Mouse (Mus musculus) NIH3T3 (cell line): ENCODE results near the gene Kpna2.
"Not testable (repeated sequence)": the region's sequence is repeated elsewhere in the genome, so short reads cannot be mapped to it uniquely, and the experiment has no call there.

Experiments used
- DNase-seq: peaks from one replicate; pipeline ENCODE4 v3.0.0-alpha.2; 2012; ENCODE audit warnings: low read depth

Kpna2 gene

GRCm38 (mm10) chr11:106999151-106999948 lies at the start of gene Kpna2:
Kpna2 (minus strand) TSS chr11:106999541.
- peak; percentile 97 for DNase-seq

DNA sequence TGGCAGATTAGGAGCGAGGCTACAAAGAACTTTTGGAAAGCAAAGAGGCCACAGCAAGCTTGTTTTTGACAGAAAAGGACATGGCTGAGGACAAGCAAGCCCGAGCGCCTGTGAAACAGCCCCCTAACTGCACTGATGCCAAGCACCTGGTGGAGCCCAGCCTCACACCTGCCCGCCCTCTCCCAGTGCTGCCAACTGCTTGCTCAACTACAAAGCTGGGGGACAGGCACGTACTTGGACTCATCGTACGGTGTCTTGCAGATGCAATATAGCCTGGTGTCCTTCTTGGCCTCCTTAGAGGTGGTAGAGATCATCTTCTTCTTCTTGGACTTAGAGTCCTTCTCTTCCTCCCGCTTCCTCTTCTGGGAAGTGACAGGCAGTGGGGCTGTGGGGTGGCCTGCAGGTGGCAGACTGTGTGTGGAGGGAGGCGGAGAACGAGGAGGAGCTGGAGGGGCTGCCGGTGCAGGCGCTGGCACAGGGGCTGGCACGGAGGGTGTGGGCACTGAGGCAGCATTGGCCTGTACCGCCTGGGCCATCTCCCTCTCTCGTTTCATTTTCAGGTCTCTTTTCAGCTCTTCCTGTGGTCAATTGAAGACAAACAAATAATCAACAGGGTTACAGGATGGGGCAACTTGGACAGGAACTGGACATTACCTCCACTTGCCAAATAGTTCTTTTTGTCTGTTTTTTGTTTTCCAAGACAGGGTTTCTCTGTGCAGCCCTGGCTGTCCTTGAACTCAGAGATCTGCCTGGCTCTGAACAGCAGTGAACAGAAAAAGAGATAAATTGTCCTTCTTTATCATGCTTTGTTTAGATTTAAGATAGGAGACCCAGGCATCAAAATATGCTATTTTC lies 47.7 kb upstream of the Kpna2 start:
- DNase-seq, result no peak

DNA sequence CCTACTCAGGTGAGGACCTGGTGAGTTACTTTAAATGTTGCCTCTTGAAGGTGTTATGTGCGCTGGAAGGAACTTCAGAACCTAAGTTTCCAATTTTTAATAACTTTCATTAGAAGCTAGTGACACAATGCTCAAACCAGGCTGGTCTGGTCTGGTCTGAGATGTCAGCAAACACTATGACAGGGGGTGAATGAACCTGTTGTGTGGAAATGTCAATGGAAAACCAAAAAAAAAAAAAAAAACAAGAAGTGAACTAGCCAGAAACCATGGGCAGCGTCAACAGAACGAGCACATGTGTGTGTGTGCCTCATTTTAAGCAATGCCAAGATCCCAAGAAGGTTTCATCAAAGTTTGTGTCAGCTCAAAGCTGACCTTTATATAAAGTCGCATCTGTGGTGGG lies 46.2 kb upstream of the Kpna2 start:
- no peak for DNase-seq

GRCm38 (mm10) chr11:107044321-107044720 lies 45.0 kb upstream of the Kpna2 start:
- peak; percentile 89 for DNase-seq

DNA sequence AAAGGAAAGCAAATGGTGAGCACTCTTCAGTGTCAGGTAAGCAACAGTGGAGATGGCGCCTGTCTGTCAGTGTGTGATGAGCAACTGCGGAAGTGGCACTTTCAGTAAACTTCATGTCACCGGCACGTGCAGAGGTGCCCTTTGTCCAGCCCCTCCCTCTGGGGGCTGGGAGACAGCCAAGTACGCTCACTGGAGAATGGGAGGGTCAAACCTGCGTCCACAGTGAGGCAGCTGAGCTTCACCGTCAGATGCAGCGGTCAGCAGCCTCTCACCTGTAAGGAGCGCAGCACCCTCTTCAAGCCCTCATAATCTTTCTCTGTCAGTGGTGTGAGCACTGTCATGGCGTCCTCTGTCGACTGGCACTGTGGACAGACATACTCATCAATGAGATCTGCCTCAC lies 44.0 kb upstream of the Kpna2 start:
- no peak for DNase-seq

GRCm38 (mm10) chr11:107041396-107041795 lies 42.1 kb upstream of the Kpna2 start:
- no peak for DNase-seq

DNA sequence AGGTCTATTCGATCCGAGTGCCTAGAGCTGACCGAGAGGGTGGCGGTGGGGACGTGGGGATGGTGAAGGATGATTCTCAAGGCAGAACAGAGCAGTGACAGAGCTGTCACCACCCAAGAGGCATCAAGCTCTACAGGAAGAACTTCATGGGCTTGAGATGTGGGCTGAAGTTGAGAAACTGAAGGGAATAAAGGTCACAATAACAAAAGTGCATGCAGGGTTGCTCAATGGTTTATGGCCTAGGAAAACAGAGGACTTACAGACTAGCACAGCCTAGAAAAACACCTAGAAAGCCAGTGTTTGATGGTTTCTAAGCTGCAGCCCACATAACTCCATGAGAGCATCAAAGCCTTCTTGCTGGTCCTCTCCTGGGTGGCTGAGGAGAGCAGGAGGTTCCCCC lies 40.1 kb upstream of the Kpna2 start:
- DNase-seq, result no peak

DNA sequence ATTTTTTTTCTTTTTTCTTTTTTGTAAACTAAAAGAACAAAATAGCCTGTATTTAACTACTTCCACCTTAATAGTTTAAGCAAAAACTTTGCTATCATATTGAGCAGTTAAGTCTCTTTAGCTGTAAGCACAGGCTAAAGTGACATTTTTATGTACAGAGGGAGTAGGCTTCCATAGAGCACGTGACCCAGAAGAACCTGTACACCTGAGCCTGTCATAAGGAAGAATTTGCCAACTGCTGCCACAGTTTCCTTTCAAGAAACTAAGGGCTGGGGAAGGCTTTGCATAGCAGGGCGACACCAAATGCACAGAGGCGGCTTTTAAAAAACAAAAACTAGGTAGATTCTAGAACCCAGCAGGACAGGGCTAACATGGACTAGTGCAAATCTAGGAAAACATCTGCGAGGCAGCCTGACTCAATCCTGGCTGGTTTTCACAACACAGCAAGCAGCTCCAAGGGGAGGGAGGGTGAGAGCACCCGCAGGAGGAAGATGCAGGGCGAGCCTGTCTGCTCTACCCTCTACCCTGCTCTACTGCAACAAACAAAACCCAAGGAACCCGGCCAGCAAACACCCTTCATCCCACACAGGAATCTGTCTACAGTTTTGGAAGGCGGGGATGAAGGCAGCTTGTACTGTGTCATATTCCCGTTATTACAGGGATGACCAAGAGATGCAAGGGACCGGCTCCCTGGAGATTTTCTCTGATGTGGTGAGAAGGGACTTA lies 34.9 kb upstream of the Kpna2 start:
- DNase-seq, result no peak

DNA sequence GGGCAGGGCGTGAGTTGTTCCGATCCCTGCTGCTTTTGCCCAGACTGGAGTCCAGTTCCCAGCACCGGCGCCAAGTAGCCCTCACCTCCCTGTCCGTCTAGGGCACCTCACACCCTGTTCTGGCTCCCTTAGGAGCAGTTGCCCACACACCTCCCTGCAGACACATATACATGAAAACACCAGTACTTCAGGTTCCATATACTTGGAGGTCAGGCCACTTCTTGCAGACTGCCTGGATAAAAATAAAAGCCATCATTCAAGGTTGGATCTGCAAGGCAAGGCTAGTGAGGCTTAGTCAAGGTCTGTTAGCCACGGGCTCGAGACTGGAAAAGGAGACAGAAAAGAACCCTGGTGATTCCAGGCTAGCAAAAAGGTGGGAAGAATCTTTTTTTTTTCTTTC lies 32.3 kb upstream of the Kpna2 start:
- no peak for DNase-seq

DNA sequence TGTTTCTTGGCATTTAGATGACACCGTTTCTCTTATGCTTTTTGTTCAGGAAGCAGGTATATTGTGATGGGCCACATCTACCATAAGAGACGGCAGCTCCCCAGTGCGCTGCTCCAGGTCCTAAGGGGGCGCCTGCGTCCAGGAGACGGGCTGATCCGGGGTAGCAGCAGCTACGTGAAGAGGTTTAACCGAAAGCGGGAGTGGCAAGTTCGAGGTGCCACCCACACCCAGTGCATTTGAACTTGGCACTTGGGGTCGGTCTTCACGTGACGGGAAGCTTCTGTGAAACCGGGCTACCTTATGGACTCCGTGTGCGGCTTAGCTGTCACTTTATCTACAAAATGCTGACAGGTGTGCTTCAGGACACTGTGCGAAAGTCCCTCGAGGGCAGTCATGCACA lies 30.2 kb upstream of the Kpna2 start:
- no peak for DNase-seq

DNA sequence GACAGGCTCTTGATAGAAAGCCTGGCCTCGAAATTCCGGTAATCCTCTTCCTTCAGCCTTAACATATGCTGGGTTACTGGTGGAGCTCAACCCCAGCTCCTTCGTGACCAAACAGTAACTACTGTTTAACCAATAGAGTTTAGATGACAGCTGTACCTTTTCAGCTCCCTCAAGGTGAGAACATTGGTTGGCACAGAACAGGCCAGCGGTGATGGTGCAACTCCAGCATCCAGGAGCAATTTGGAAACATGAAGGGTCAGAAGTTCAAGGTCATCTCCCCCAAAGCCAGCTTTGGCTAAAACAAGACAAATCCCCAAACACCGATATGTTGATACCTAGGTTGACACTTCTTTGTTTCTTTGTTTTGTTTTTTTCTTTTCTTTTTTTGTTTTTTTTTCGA lies 29.4 kb upstream of the Kpna2 start:
- DNase-seq, result no peak

DNA sequence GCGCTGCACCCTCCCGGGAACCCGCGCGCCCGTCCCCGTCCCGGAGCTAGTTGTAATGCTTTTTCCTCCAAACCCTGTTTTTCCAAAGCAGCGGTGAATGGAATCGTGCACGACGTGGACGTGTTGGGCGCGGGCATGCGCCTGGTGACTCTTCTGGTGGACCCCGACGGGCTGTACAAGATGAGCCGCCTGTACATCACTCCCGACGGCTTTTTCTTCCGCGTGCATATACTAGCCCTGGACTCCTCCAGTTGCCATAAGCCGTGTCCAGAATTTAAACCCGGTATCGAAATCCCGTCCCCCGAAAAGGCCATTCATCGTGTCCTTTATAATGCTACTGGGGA lies 28.9 kb upstream of the Kpna2 start:
- no peak for DNase-seq

DNA sequence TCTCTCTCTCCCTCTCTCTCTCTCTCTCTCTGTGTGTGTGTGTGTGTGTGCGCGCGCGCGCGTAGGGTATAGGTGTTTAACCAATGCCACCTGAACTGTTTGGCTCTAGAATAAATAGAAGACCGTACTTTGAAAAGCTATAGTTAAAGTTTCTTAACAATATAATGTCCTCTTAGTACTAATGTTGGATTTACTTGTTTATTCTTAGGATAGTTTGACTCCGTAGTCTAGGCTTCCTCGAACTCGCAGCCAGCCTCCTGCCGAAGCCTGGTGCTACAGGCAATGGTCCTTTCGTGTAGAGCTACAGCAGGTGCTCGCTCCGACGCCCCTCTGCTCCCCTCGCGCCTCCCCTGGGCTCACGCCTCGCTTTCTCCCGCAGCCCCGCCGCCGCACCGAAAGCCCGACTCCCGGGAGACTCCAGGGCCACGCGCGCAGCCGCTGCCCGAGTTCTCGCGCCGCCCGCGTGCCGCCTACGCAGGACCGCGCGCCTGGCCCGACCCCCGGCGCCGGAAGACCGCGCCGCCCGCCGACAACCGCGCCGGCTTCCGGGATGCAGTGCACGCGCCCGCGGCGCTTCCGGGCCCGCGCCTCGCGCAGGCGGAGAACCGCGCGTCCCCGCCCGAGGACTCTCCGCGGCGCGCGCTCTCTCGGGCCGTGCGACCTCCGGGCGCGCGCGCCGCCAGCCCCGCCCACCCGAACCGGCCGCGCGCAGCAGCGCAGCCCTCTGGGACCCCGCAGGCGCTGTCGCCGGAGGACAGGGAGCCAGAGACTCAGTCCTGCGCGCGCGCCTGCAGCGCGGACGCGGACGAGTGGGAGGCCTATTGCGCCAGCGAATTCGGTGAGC lies 28.3 kb upstream of the Kpna2 start:
- DNase-seq, result peak; percentile 95

DNA sequence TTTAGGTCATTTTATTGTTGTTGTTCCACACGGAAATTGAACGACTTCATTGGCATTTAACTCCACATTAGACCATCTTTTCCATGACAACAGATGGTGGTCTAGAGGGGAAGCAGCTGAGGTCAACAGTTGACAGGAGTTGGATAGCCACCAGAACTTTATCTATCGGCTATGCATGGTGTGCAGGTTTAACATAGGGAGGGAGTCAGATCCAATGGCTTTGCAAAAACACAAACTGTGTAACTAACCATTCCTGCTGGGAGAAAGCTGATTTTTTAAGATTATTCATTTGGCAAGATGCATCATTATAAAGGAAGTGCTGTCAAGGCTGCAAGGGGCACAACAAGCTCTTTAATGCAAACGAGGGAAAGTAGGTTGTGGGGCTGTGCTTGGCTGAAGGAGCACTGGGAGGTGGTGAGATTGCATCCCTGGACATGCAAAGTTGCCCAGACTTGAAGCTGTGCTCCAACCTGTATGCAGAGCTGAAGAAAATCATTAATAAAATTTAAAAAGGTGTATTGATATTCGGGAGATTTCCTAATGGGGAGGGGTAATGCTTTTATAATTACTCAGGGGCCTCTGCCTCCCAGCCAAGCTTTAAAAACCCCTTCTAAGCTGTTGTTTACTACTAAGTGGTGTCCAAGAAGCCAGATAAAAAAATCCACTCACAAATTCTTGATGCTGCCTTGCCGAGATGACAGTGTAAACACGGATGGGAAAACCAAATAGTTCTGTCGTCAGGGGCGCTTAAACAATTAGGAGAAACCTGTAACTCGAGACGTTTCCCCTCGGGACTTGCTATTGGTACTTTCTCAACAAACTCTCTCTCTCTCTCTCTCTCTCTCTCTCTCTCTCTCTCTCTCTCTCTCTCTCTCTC lies 27.5 kb upstream of the Kpna2 start:
- peak; percentile 53 for DNase-seq

DNA sequence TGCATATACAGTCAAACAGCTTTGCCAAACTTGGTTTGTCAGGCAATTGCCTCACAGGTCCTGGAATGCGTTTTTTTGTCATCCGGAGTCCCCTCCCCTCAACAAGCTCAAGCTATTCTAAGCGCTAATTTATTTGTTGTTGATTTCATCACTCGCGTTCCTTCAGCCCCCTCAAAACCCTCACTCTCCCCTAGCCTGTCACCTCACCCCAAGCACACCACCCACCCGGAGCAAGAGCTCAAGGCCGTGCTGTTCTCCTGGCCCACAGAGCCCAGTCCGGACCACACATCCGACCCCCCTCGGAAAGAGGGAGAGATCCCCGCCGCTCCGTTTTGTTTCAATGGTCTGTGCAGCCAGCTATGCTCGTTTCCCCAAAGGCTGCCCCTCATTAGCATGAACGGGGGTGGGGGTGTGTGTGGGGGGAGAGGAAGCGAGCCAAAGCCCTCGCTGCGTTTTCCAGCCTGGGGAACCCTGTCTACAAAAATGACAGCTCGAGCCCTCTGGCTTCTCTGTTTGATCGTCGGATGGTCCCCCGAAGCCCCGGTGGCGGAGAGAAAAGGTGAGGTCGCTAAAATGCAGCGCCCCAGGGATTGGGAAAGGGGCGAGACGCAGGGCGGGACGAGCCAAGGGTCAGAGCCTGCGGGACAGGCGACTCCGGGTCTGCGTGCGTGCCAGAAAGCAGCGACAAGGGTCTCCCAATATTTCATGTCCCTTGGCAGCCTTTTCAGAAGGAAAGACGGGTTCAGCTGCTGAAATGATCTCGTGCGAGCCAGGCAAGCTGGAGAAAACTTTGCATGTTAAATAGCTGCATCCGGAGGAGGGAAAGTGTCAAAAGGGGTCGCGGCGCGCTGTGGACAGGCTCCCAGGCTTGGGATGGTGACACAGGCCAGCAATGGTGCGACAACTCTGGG lies 26.3 kb upstream of the Kpna2 start, which contains the start of gene 1810010H24Rik:
1810010H24Rik (plus strand) TSS at position 271 of the 911 bp plus-strand sequence.
- peak; percentile 54 for DNase-seq

DNA sequence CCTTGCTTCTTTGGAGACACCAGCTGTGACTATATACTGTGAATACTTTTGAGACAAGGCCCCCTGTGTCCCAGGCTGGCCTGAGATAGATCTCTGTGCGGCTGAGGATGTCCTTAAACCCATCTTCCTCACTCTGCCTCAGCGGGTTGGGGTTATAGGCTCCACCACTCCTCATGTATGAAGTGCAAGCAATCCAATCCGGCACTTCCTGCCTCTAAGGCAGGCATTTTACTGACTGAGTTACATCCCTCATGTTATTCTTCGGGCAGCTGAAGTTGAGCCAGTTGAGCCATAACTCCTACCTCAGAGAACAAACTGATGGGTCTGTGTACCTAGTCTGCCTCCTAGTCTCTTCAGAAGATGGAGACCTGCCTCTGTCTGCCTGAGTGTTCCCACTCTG lies 25.1 kb upstream of the Kpna2 start:
- no peak for DNase-seq

DNA sequence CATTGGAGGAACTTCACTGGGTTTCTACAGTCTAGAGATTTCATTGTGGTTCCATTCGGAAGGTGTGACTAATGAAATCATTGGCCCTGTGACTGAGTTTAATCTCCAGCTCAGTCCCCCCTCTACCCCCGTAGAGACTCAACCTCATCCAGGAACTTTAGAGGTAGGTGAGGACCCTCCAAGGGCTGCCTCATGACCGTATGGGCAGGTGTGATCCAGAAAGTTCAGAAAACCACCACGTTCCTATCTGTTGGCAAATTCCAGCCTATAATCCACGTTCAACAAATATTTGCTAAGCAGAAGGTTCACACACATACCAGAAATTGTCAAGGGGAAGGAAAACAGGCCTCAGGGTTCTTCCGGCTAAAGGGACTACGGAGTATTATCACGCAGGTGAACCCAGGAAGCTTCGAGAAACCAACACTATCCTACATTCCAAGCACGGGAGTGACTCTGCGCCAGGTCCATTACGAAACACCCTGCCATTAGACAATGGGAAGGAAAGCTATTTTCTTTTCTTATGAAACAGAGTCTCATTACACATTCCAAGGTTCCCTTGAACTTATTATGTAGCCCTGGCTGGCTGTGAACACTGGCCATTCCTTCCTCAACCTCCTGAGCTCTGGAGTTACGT lies 22.8 kb upstream of the Kpna2 start:
- DNase-seq, result no peak

GRCm38 (mm10) chr11:107019722-107020121 lies 20.4 kb upstream of the Kpna2 start:
- DNase-seq, result not testable (repeated sequence)

DNA sequence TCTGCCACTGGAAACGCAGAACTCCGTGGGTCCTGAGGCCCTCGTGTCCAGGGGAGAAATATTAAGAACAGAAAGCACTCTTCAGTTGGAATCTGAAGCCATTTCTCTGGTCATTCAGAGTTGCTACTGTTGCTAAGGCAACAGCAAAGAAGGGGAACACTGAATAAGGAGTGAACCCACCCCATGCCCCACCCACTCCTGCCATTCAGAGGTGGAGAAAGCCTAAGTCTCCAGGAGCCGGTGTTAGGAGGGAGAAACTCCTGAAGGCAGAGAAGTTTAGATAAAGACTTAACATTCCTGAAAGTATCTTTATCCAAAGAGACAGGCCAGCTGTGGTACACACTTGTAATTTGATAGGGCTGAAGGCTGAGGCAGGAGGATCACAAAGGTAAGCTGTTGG lies 20.0 kb upstream of the Kpna2 start:
- no peak for DNase-seq
